In genomic region chr11:99989881-99990405, GRCm38 (mm10) we compare ENCODE assay signal across 24 mouse cellular contexts. TPM values are rescaled to one million over a fixed set of nuclear protein-coding genes. Genes with fewer than 3 reads are reported as not detected.
DNase-seq lines count a peak whose midpoint lies in the region; ATAC-seq lines count a peak whose summit lies in the region.
"Had no signal": no experiment of that assay in that cellular context is flagged by ENCODE, and none has a peak within 500 bp of the region (broad histone marks: within the 10 kb centered on the region; RNA-seq: fewer than 3 reads in every experiment).

No protein-coding gene starts in this region.

- H3K4me2 ChIP-seq in hindbrain, embryonic 14.5 days (replicated peaks) = no peak overlapping the region
- no peak overlapping the region for H3K4me2 ChIP-seq in intestine, embryonic 15.5 days (replicated peaks)
- H3K4me2 ChIP-seq: embryonic facial prominence, embryonic 12.5 days; forebrain, embryonic 15.5 days; heart, embryonic 13.5 days; hindbrain, embryonic 12.5 days had no signal

- ATAC-seq in hindbrain, embryonic 14.5 days (ENCODE audit: low FRiP score) = no peak
- ATAC-seq in intestine, embryonic 15.5 days = no peak
- ATAC-seq: forebrain, embryonic 15.5 days; intestine, embryonic 16.5 days had no signal

- H3K4me1 ChIP-seq in hindbrain, embryonic 14.5 days (replicated peaks; ENCODE audit: control insufficient read depth, insufficient read depth, low read length) = peaks cover 10% of the 10 kb centered on the region; the same call in 1 of the 2 replicates
- H3K4me1 ChIP-seq in intestine, embryonic 15.5 days (replicated peaks) = no peaks in the 10 kb centered on the region
- H3K4me1 ChIP-seq: embryonic facial prominence, embryonic 12.5 days; heart, embryonic 13.5 days had no signal

- no peaks in the 10 kb centered on the region for H3K36me3 ChIP-seq in hindbrain, embryonic 14.5 days (replicated peaks; ENCODE audit: control insufficient read depth, insufficient read depth)
- no peaks in the 10 kb centered on the region for H3K36me3 ChIP-seq in intestine, embryonic 15.5 days
- H3K36me3 ChIP-seq: embryonic facial prominence, embryonic 12.5 days; forebrain, embryonic 15.5 days; heart, embryonic 13.5 days; hindbrain, embryonic 12.5 days had no signal

- no peaks in the 10 kb centered on the region for H3K9me3 ChIP-seq in hindbrain, embryonic 14.5 days (ENCODE audit: control insufficient read depth, low read length)
- H3K9me3 ChIP-seq in intestine, embryonic 15.5 days = no peaks in the 10 kb centered on the region
- H3K9me3 ChIP-seq: embryonic facial prominence, embryonic 12.5 days; forebrain, embryonic 15.5 days; heart, embryonic 13.5 days; hindbrain, embryonic 12.5 days had no signal

- H3K27me3 ChIP-seq in hindbrain, embryonic 14.5 days (ENCODE audit: control insufficient read depth, insufficient read depth, low read length) = no peaks in the 10 kb centered on the region
- 0 out of 2 replicates have a peak, but pooled peaks cover 3% of the 10 kb centered on the region for H3K27me3 ChIP-seq in intestine, embryonic 15.5 days (replicated peaks)
- H3K27me3 ChIP-seq: forebrain, embryonic 15.5 days had no signal

- DNase-seq in adrenal gland, adult (ENCODE audit: inconsistent age in 2 of 2, low spot score in 1 of 2) = peak; percentile 56 to 88
- no peak for DNase-seq in adrenal gland, postnatal 4 days (ENCODE audit: low spot score in 2 of 2)
- peak; percentile 16 for DNase-seq in testis, postnatal 10 days (ENCODE audit: low spot score)
- no peak for DNase-seq in testis, postnatal 14 days (ENCODE audit: low spot score)
- DNase-seq in adrenal gland, postnatal 14 days = peak; percentile 49
- no peak for DNase-seq in lung, postnatal 4 days
- no peak for DNase-seq in hindbrain, embryonic 14.5 days (ENCODE audit: low spot score)
- DNase-seq: cerebellum, postnatal 25 days; heart, adult 2 months; heart, postnatal 4 days; kidney, adult 2 months had no signal

- no peak overlapping the region for H3K9ac ChIP-seq in hindbrain, embryonic 14.5 days
- no peak overlapping the region for H3K9ac ChIP-seq in intestine, embryonic 15.5 days
- H3K9ac ChIP-seq: embryonic facial prominence, embryonic 12.5 days; forebrain, embryonic 15.5 days; heart, embryonic 13.5 days; hindbrain, embryonic 12.5 days had no signal

- WGBS in hindbrain, embryonic 14.5 days = 87% methylated on average over 6 of the region's 6 CpGs
- WGBS in intestine, embryonic 15.5 days = 84% methylated on average over 6 of the region's 6 CpGs

- H3K27ac ChIP-seq in hindbrain, embryonic 14.5 days = no peak overlapping the region
- no peak overlapping the region for H3K27ac ChIP-seq in intestine, embryonic 15.5 days
- H3K27ac ChIP-seq: embryonic facial prominence, embryonic 12.5 days; forebrain, embryonic 15.5 days; heart, adult 2 months; heart, embryonic 13.5 days; hindbrain, embryonic 12.5 days had no signal

- no peak overlapping the region for H3K4me3 ChIP-seq in hindbrain, embryonic 14.5 days (replicated peaks; ENCODE audit: low read length)
- H3K4me3 ChIP-seq in intestine, embryonic 15.5 days (replicated peaks) = no peak overlapping the region
- H3K4me3 ChIP-seq: embryonic facial prominence, embryonic 12.5 days; forebrain, embryonic 15.5 days; heart, adult 2 months; heart, embryonic 13.5 days; hindbrain, embryonic 12.5 days had no signal

RNA-seq across cellular contexts. Expression of gene Krtap16-1, which starts 3.5 kb away (rescaled TPM):
- total RNA-seq in adrenal gland, postnatal 4 days (2021) = not detected
- not detected in 2 replicates for total RNA-seq in adrenal gland, postnatal 14 days (2021)
- polyA plus RNA-seq in hindbrain, embryonic 14.5 days (2014; fragmentation: Nextera tagmentation; extraction: Ambion mirVana) = 0.16 and 0.29 TPM in 2 replicates
- polyA plus RNA-seq in intestine, embryonic 15.5 days (2015; fragmentation: Nextera tagmentation; extraction: Ambion mirVana) = not detected in 2 replicates
- total RNA-seq: CH12.LX; gastrocnemius, adult 8-10 months; gastrocnemius, postnatal 4 days; heart, adult 2 months; heart, postnatal 4 days had no signal
- polyA plus RNA-seq: cerebellum, adult 2 months; cortical plate, adult 2 months; embryonic facial prominence, embryonic 12.5 days; forebrain, embryonic 11.5 days; forebrain, embryonic 15.5 days; heart, adult 2 months; heart, embryonic 13.5 days; heart, postnatal 0 days; hindbrain, embryonic 12.5 days; intestine, embryonic 16.5 days; kidney, adult 2 months had no signal

RNA-seq across cellular contexts. Expression of gene Krtap17-1, which starts 3.9 kb away (rescaled TPM):
- not detected for total RNA-seq in adrenal gland, postnatal 4 days (2021)
- total RNA-seq in adrenal gland, postnatal 14 days (2021) = not detected in 2 replicates
- 0.86 and 1.5 TPM in 2 replicates for polyA plus RNA-seq in hindbrain, embryonic 14.5 days (2014; fragmentation: Nextera tagmentation; extraction: Ambion mirVana)
- polyA plus RNA-seq in intestine, embryonic 15.5 days (2015; fragmentation: Nextera tagmentation; extraction: Ambion mirVana) = 0.26 TPM in 1 of 2 replicates, not detected in the other
- total RNA-seq: CH12.LX; gastrocnemius, adult 8-10 months; gastrocnemius, postnatal 4 days; heart, adult 2 months; heart, postnatal 4 days had no signal
- polyA plus RNA-seq: cortical plate, adult 2 months; forebrain, embryonic 11.5 days; forebrain, embryonic 15.5 days; heart, adult 2 months; heart, embryonic 13.5 days; heart, postnatal 0 days; hindbrain, embryonic 12.5 days; intestine, embryonic 16.5 days; kidney, adult 2 months had no signal

RNA-seq across cellular contexts. Expression of gene Krtap29-1, which starts 11.1 kb away (rescaled TPM):
- total RNA-seq in adrenal gland, postnatal 4 days (2021) = not detected
- total RNA-seq in adrenal gland, postnatal 14 days (2021) = not detected in 2 replicates
- polyA plus RNA-seq in hindbrain, embryonic 14.5 days (2014; fragmentation: Nextera tagmentation; extraction: Ambion mirVana) = not detected in 2 replicates
- polyA plus RNA-seq in intestine, embryonic 15.5 days (2015; fragmentation: Nextera tagmentation; extraction: Ambion mirVana) = not detected in 2 replicates
- total RNA-seq: CH12.LX; gastrocnemius, adult 8-10 months; gastrocnemius, postnatal 4 days; heart, adult 2 months; heart, postnatal 4 days had no signal
- polyA plus RNA-seq: cerebellum, adult 2 months; cortical plate, adult 2 months; embryonic facial prominence, embryonic 12.5 days; forebrain, embryonic 11.5 days; forebrain, embryonic 15.5 days; heart, adult 2 months; heart, embryonic 13.5 days; heart, postnatal 0 days; hindbrain, embryonic 12.5 days; intestine, embryonic 16.5 days; kidney, adult 2 months had no signal

RNA-seq across cellular contexts. Expression of gene Krt33a, which starts 26.1 kb away (rescaled TPM):
- total RNA-seq in adrenal gland, postnatal 4 days (2021) = not detected
- not detected in 2 replicates for total RNA-seq in adrenal gland, postnatal 14 days (2021)
- not detected in 2 replicates for polyA plus RNA-seq in hindbrain, embryonic 14.5 days (2014; fragmentation: Nextera tagmentation; extraction: Ambion mirVana)
- not detected in 2 replicates for polyA plus RNA-seq in intestine, embryonic 15.5 days (2015; fragmentation: Nextera tagmentation; extraction: Ambion mirVana)
- total RNA-seq: CH12.LX; gastrocnemius, adult 8-10 months; gastrocnemius, postnatal 4 days; heart, adult 2 months; heart, postnatal 4 days had no signal
- polyA plus RNA-seq: cerebellum, adult 2 months; forebrain, embryonic 11.5 days; forebrain, embryonic 15.5 days; heart, adult 2 months; heart, embryonic 13.5 days; heart, postnatal 0 days; hindbrain, embryonic 12.5 days; intestine, embryonic 16.5 days; kidney, adult 2 months had no signal

RNA-seq across cellular contexts. Expression of gene Krt33b, which starts 39.7 kb away (rescaled TPM):
- not detected for total RNA-seq in adrenal gland, postnatal 4 days (2021)
- total RNA-seq in adrenal gland, postnatal 14 days (2021) = not detected in 2 replicates
- 0.13 TPM in 1 of 2 replicates, not detected in the other for polyA plus RNA-seq in hindbrain, embryonic 14.5 days (2014; fragmentation: Nextera tagmentation; extraction: Ambion mirVana)
- polyA plus RNA-seq in intestine, embryonic 15.5 days (2015; fragmentation: Nextera tagmentation; extraction: Ambion mirVana) = 0.09 TPM in 1 of 2 replicates, not detected in the other
- total RNA-seq: CH12.LX; gastrocnemius, adult 8-10 months; heart, adult 2 months; heart, postnatal 4 days had no signal
- polyA plus RNA-seq: cerebellum, adult 2 months; cortical plate, adult 2 months; forebrain, embryonic 11.5 days; forebrain, embryonic 15.5 days; heart, adult 2 months; heart, embryonic 13.5 days; heart, postnatal 0 days; hindbrain, embryonic 12.5 days; intestine, embryonic 16.5 days; kidney, adult 2 months had no signal

Comparison
In these comparisons a context has a peak if more than half of its experiments do, and no peak if none do; other contexts are left out.
1. DNase-seq: peak in adrenal gland, adult (2 of 2), testis, postnatal 10 days (single experiment) and adrenal gland, postnatal 14 days (single experiment); none in adrenal gland, postnatal 4 days (0 of 2), testis, postnatal 14 days (single experiment), lung, postnatal 4 days (0 of 2) and hindbrain, embryonic 14.5 days (single experiment).